Mouse (Mus musculus) G1E (cell line): ENCODE data around the gene Mllt1. TPM values are rescaled to one million over a fixed set of nuclear protein-coding genes. Genes with fewer than 3 reads are reported as not detected.
A peak's percentile ranks its signal among the peaks of the same experiment; 100 is the strongest.

ENCODE experiments used
- ATAC-seq: 2 replicates; pipeline ENCODE4 v1.8.0; 2016; ENCODE audit warnings: mild to moderate bottlenecking; ENCODE audit not compliant: insufficient number of reproducible peaks, poor library complexity, low FRiP score, severe bottlenecking; ENCODE audit errors: extremely low read depth
- DNase-seq: peaks from one replicate; pipeline ENCODE4 v3.0.0; 2012; ENCODE audit warnings: low spot score
- H3K27me3 ChIP-seq: 2 replicates; pipeline ENCODE4 v1.6.1; 2012; ENCODE audit warnings: mild to moderate bottlenecking, low read length, inconsistent platforms; ENCODE audit not compliant: insufficient read depth
- H3K36me3 ChIP-seq: replicated peaks from 2 replicates; pipeline ENCODE3; 2012; ENCODE audit warnings: mild to moderate bottlenecking, inconsistent platforms
- H3K4me1 ChIP-seq: 2 replicates; pipeline ENCODE4 v1.6.1; 2012; ENCODE audit warnings: low read depth, low read length, inconsistent platforms, mixed read lengths; ENCODE audit not compliant: insufficient read depth
- H3K4me3 ChIP-seq: 2 replicates; pipeline ENCODE4 v1.5.1; 2012; ENCODE audit warnings: low read depth, mild to moderate bottlenecking, inconsistent platforms, low read length, moderate library complexity, mixed read lengths
- H3K9me3 ChIP-seq: replicated peaks from 2 replicates; pipeline ENCODE4 v1.6.1; 2012; ENCODE audit warnings: inconsistent platforms
- CTCF ChIP-seq: IDR thresholded peaks from 2 replicates; pipeline ENCODE4 v1.5.1; 2012; ENCODE audit warnings: low read depth, low read length, inconsistent platforms, mixed read lengths
- GATA1 ChIP-seq: IDR thresholded peaks from 2 replicates; pipeline ENCODE4 v1.6.1; 2012; ENCODE audit warnings: borderline replicate concordance, low read length, inconsistent platforms, mixed read lengths
- GATA2 ChIP-seq: IDR thresholded peaks from 2 replicates; pipeline ENCODE4 v1.6.1; 2012; ENCODE audit warnings: low read depth, low read length, inconsistent platforms, borderline replicate concordance
- POLR2AphosphoS5 ChIP-seq: IDR thresholded peaks from 2 replicates; pipeline ENCODE4 v1.6.1; 2012; ENCODE audit warnings: low read depth, low read length, inconsistent platforms; ENCODE audit not compliant: insufficient replicate concordance
- TAL1 ChIP-seq: conservative IDR thresholded peaks from 2 replicates; pipeline ENCODE4 v1.6.1; 2012; ENCODE audit warnings: low read depth, low read length, inconsistent platforms, mixed read lengths
- polyA plus RNA-seq: library from polyadenylated mRNA; stranded (reverse); fragments of >175 nt; gene quantifications from 2 replicates; pipeline ENCODE4 v1.2.3, GENCODE M21; 2012
- total RNA-seq, 2 experiments: library from RNA; stranded (forward) in 1 of 2; stranded (reverse) in 1 of 2; fragments of 200-1000 nt in 1 of 2; fragments of >200 nt in 1 of 2; fragmentation: Nextera tagmentation in 1 of 2; gene quantifications; 2 replicates each; pipeline ENCODE4 v1.2.3; 2014 to 2017

Gene Mllt1
- total and polyA plus RNA-seq, 3 experiments: 8.2 to 75.9 (median 22.1) TPM

DNA sequence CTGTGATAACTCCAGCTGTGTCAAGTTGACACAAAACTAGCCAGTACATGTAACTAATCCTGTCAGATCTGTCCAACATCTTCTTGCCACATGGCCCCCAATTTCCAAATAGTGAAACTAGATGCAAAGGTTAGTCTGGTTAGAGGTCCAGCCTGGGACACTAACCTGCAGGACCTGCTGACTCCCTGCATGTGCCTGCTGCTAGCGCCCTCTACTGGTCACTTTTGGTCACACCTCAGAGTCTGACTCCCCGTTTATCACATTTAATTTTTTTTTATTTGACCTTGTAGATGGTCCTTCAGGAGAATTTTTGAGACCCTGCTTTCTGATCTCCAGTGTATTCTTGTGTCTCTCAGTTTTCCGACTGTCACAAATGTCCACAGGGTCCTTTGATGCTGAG, 15.7 kb upstream of the Mllt1 start:
- TF ChIP-seq POLR2AphosphoS5 (no peak), GATA2 (no peak), TAL1 (no peak), CTCF (peak; percentile 74)

DNA sequence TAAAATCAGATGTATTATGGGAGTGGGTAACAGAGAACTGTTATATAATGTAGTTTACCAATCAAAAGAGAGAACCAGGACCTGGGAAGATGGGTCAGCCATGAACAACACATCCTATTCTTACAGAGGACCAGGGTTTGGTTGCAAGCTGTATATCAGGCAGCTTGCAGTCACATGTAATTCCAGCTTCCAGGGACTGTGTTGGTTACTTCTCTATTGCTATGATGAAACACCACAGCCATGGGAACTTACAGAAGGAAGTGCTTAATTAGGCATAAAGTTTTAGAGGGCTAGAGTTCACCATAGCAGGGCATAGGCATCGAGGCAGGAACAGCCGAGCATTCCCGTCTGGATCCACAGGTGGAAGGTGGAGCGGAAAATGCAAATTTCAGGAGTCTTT, 3.5 kb upstream of the Mllt1 start:
- Histone ChIP-seq H3K4me1 (peaks cover 17% of the 10 kb centered on the region), H3K4me3 (no peak overlapping the region), H3K9me3 (peaks cover 7% of the 10 kb centered on the region), H3K36me3 (peaks cover 2% of the 10 kb centered on the region), H3K27me3 (peaks cover 40% of the 10 kb centered on the region)
- no peak for DNase-seq
- ATAC-seq: no peak
- no peak for TF ChIP-seq TAL1
- no peak for TF ChIP-seq GATA2
- no peak for TF ChIP-seq POLR2AphosphoS5
- TF ChIP-seq CTCF: no peak
- TF ChIP-seq GATA1: no peak

More for the DNA sequence above, 15.7 kb upstream of the Mllt1 start:
- peak; percentile 39 for DNase-seq
- Histone ChIP-seq H3K4me1 (peaks cover 8% of the 10 kb centered on the region), H3K27me3 (peaks cover 28% of the 10 kb centered on the region), H3K9me3 (no peaks in the 10 kb centered on the region), H3K4me3 (no peak overlapping the region), H3K36me3 (no peaks in the 10 kb centered on the region)
- ATAC-seq: no peak

DNA sequence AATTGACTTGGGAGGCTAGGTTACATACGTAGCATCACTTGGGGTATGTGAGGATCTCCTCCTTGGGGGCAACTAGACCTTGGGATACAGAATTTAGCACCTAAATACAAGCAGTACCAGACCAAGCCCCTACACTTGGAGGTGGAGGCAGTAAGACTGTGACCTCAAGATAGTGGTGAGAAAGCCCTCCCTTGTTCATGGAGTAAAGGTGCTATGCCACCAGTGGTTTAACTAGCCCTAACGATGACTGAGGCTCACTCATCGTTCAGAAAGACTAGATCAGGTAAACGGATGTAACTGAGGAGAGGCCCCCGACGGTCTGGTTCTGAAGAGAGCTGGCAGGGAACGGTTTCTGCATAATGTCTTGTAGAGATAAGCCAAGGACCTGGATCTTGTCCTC, 1.5 kb upstream of the Mllt1 start:
- no peak for DNase-seq
- ATAC-seq: no peak
- peaks cover 26% of the 10 kb centered on the region for H3K4me1 ChIP-seq
- H3K4me3 ChIP-seq: no peak overlapping the region
- H3K27me3 ChIP-seq: peaks cover 32% of the 10 kb centered on the region
- peaks cover 21% of the 10 kb centered on the region for H3K36me3 ChIP-seq
- TF ChIP-seq GATA1: no peak
- TF ChIP-seq POLR2AphosphoS5: no peak
- no peak for TF ChIP-seq TAL1
- no peak for TF ChIP-seq GATA2
- TF ChIP-seq CTCF: no peak
- H3K9me3 ChIP-seq: peaks cover 7% of the 10 kb centered on the region

DNA sequence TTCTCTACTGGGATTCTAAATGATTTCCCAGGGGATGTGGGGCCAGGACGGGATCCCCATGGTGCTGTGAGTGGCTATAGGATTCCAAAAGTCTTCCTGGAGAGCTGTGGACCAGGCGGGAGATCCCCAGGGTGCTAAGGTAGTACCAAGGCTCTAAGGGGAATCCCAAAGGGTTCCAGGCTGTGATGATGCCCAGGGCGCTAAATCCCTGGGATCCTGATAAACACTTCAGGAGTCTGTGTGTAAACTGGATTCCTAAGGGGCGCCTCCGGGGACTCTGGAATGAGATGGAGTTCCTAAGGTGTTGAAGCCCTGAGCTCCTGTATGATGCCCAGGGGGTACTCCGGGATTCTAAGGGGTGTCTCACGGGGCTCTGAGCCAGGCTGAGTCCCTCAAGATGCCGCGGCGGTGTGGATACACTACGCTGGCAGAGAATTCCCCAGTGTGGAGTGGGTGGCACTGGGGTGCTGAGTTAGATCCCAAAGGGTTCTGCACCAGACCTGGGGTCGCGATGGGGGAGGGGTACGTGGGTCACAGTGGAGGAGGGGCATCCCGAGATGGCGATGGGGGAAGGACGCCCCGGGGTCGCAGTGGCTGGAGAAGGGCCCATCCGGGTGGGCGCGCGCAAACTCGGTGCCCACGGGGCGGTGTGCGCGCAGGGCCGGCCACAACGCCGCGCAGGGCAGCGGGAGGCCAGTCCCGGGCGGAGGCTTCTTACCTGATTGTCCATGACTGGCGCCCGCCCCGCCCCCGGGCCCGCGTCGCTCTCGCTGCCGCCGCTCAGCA, 477 bp downstream of the Mllt1 start:
- DNase-seq: peak; percentile 20
- Histone ChIP-seq H3K4me3 (peak overlapping the region; percentile 96), H3K27me3 (peaks cover 29% of the 10 kb centered on the region), H3K4me1 (peaks cover 31% of the 10 kb centered on the region), H3K9me3 (peaks cover 7% of the 10 kb centered on the region), H3K36me3 (peaks cover 34% of the 10 kb centered on the region)
- TF ChIP-seq GATA2 (no peak), GATA1 (no peak), POLR2AphosphoS5 (no peak), TAL1 (no peak), CTCF (no peak)
- ATAC-seq: no peak

DNA sequence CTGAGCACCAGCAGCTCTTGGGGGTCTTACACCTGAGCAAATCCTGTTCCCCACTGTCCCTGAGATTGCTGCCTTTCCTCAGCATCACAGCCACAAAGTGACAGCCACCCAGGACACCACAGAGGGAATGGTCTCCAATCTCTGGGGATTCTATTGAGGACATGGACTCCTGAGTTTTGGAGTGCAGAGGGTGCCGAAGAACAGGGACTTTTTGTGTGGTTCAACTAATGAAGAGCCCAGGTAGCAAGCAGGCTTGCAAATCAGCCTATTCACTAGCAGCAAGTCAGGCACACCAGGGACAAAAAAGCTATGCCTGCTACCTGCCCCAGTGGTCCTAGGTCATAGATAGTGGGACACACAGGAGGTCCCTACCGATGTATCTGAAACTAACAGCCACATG, 1.8 kb downstream of the Mllt1 start:
- DNase-seq: no peak
- TF ChIP-seq GATA1 (no peak), TAL1 (no peak), CTCF (no peak), GATA2 (no peak)
- Histone ChIP-seq H3K36me3 (peaks cover 48% of the 10 kb centered on the region), H3K27me3 (peaks cover 24% of the 10 kb centered on the region), H3K9me3 (peaks cover 7% of the 10 kb centered on the region), H3K4me3 (no peak overlapping the region), H3K4me1 (peaks cover 37% of the 10 kb centered on the region)
- no peak for ATAC-seq

DNA sequence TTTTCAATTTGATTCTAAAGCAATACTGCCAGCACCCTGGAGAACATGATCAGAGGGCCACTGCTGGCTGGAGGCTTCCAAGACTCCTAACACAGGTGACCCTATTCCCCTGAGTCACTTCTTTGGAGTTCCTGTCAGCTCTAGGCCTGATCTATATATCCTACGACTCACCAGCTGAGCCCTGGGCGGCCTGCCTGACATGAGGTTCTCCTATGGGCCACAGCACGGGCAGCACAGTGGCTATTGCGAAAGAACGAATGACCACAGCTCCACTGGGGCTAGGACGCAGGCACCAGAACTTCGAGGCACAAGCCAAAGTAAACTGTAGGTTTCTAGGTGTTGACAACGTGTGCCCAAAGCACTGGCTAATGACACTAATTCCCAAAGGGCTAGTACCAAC, 5.2 kb downstream of the Mllt1 start:
- ATAC-seq: no peak
- H3K36me3 ChIP-seq: peaks cover 73% of the 10 kb centered on the region
- H3K4me3 ChIP-seq: no peak overlapping the region
- no peaks in the 10 kb centered on the region for H3K9me3 ChIP-seq
- TF ChIP-seq POLR2AphosphoS5: no peak
- TF ChIP-seq TAL1: no peak
- no peak for TF ChIP-seq GATA2
- TF ChIP-seq GATA1: no peak
- no peak for TF ChIP-seq CTCF
- H3K4me1 ChIP-seq: peaks cover 38% of the 10 kb centered on the region
- no peaks in the 10 kb centered on the region for H3K27me3 ChIP-seq
- DNase-seq: no peak

DNA sequence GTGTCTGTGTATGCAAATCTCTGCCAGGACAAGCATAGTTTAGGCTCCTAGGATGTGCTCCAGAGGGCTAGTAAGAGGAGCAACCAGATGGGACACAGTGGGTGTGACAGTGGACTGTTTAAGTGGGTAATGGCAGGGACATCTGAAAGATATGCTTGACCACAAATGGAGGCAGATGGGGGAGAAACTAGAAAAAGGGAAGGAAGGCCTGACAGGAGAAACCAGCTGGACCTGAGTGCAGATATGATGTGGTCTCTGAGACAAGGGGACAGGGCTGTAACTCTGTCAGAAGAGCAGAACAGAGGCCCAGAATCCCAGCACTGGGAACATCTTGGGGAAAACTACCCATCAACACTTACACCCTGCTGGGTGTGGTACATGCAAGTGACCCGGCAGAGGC, 5.7 kb downstream of the Mllt1 start:
- TF ChIP-seq GATA1: no peak
- no peak for TF ChIP-seq GATA2
- TF ChIP-seq CTCF: no peak
- no peak for TF ChIP-seq TAL1
- TF ChIP-seq POLR2AphosphoS5: no peak
- ATAC-seq: no peak
- Histone ChIP-seq H3K36me3 (peaks cover 78% of the 10 kb centered on the region), H3K4me3 (no peak overlapping the region), H3K4me1 (peaks cover 33% of the 10 kb centered on the region), H3K27me3 (no peaks in the 10 kb centered on the region), H3K9me3 (no peaks in the 10 kb centered on the region)
- DNase-seq: no peak
